Mouse (Mus musculus) brown adipose tissue, adult 24 weeks (tissue): ENCODE results near the gene Ccdc85c. TPM values are rescaled to one million over a fixed set of nuclear protein-coding genes. Genes with fewer than 3 reads are reported as not detected.

Experiments used
- H3K27ac ChIP-seq: fragments of 200-500 bp; replicated peaks from 2 replicates; pipeline ENCODE4 v1.5.1; 2012; ENCODE audit warnings: low read depth, mild to moderate bottlenecking, low read length
- H3K4me1 ChIP-seq: fragments of 200-500 bp; 2 replicates; pipeline ENCODE4 v1.6.1; 2012; ENCODE audit warnings: low read length, mixed read lengths; ENCODE audit not compliant: control insufficient read depth, insufficient read depth, insufficient read length
- H3K4me3 ChIP-seq: fragments of 200-500 bp; 2 replicates; pipeline ENCODE4 v1.5.1; 2012; ENCODE audit warnings: low read depth, mild to moderate bottlenecking, low read length, moderate library complexity; ENCODE audit not compliant: insufficient read depth
- polyA plus RNA-seq: library from polyadenylated mRNA; stranded (reverse); fragments of >200 nt; gene quantifications from 2 replicates; pipeline ENCODE4 v1.2.4, GENCODE M21; 2012; ENCODE audit not compliant: missing spikeins, insufficient read depth, insufficient read length

Gene Ccdc85c
- polyA plus RNA-seq, 1 experiment = 2.3 TPM

- no peak overlapping the region for H3K27ac ChIP-seq
- no peak overlapping the region for H3K4me3 ChIP-seq
- peaks cover 5% of the 10 kb centered on the region; the same call in 1 of the 2 replicates for H3K4me1 ChIP-seq
These were observed 62.7 kb downstream of the Ccdc85c start for GRCm38 (mm10) chr12:108212476-108212875.

GRCm38 (mm10) chr12:108212071-108212470 lies 63.2 kb downstream of the Ccdc85c start:
- Histone ChIP-seq H3K4me3 (no peak overlapping the region), H3K27ac (no peak overlapping the region), H3K4me1 (peaks cover 5% of the 10 kb centered on the region; the same call in 1 of the 2 replicates)

GRCm38 (mm10) chr12:108210623-108211022 lies 64.6 kb downstream of the Ccdc85c start:
- Histone ChIP-seq H3K4me1 (peaks cover 5% of the 10 kb centered on the region; the same call in 1 of the 2 replicates), H3K4me3 (no peak overlapping the region), H3K27ac (no peak overlapping the region)

GRCm38 (mm10) chr12:108208726-108209438 lies 66.3 kb downstream of the Ccdc85c start:
- no peak overlapping the region for H3K4me3 ChIP-seq
- H3K27ac ChIP-seq = no peak overlapping the region
- H3K4me1 ChIP-seq = peaks cover 5% of the 10 kb centered on the region; the same call in 1 of the 2 replicates

GRCm38 (mm10) chr12:108208216-108208615 lies 67.0 kb downstream of the Ccdc85c start:
- Histone ChIP-seq H3K4me1 (0 out of 2 replicates have a peak, but pooled peaks cover 2% of the 10 kb centered on the region), H3K4me3 (no peak overlapping the region), H3K27ac (no peak overlapping the region)

GRCm38 (mm10) chr12:108206641-108207040 lies 68.6 kb downstream of the Ccdc85c start:
- Histone ChIP-seq H3K27ac (no peak overlapping the region), H3K4me3 (no peak overlapping the region), H3K4me1 (no peaks in the 10 kb centered on the region)

- no peaks in the 10 kb centered on the region for H3K4me1 ChIP-seq
- H3K4me3 ChIP-seq = no peak overlapping the region
- H3K27ac ChIP-seq = no peak overlapping the region
These were observed 70.2 kb downstream of the Ccdc85c start for GRCm38 (mm10) chr12:108204978-108205377.

GRCm38 (mm10) chr12:108203895-108204294 lies 71.3 kb downstream of the Ccdc85c start:
- no peak overlapping the region for H3K4me3 ChIP-seq
- no peak overlapping the region for H3K27ac ChIP-seq
- no peaks in the 10 kb centered on the region for H3K4me1 ChIP-seq

- H3K4me1 ChIP-seq = no peaks in the 10 kb centered on the region
- no peak overlapping the region for H3K4me3 ChIP-seq
- no peak overlapping the region for H3K27ac ChIP-seq
These were observed 75.1 kb downstream of the Ccdc85c start for GRCm38 (mm10) chr12:108200094-108200493.

- H3K4me1 ChIP-seq = no peaks in the 10 kb centered on the region
- H3K27ac ChIP-seq = no peak overlapping the region
- no peak overlapping the region for H3K4me3 ChIP-seq
These were observed 76.8 kb downstream of the Ccdc85c start for GRCm38 (mm10) chr12:108198447-108198846.

GRCm38 (mm10) chr12:108195761-108196160 lies 79.5 kb downstream of the Ccdc85c start:
- Histone ChIP-seq H3K4me3 (no peak overlapping the region), H3K4me1 (no peaks in the 10 kb centered on the region), H3K27ac (no peak overlapping the region)

- no peak overlapping the region for H3K4me3 ChIP-seq
- no peaks in the 10 kb centered on the region for H3K4me1 ChIP-seq
- H3K27ac ChIP-seq = peak overlapping the region; percentile 58; the same call in 1 of the 2 replicates
These were observed 81.3 kb downstream of the Ccdc85c start for GRCm38 (mm10) chr12:108193878-108194277.

GRCm38 (mm10) chr12:108187541-108188091 lies 87.6 kb downstream of the Ccdc85c start:
- Histone ChIP-seq H3K27ac (no peak overlapping the region), H3K4me1 (no peaks in the 10 kb centered on the region), H3K4me3 (no peak overlapping the region)

- Histone ChIP-seq H3K4me1 (peaks cover 3% of the 10 kb centered on the region; the same call in 1 of the 2 replicates), H3K4me3 (no peak overlapping the region), H3K27ac (no peak overlapping the region)
These were observed 93.5 kb downstream of the Ccdc85c start for GRCm38 (mm10) chr12:108181716-108182115.

- Histone ChIP-seq H3K4me1 (peaks cover 6% of the 10 kb centered on the region), H3K27ac (peak within 1 kb of the TSS; percentile 75), H3K4me3 (peak within 1 kb of the TSS; percentile 95)
These were observed 95.6 kb downstream of the Ccdc85c start, which contains the start of gene Ccnk for GRCm38 (mm10) chr12:108179321-108180266. Ccnk (plus strand) TSS chr12:108179579.
